Mouse (Mus musculus): Measurements from ENCODE around the gene Igbp1. TPM values are rescaled to one million over a fixed set of nuclear protein-coding genes. Genes with fewer than 3 reads are reported as not detected.

The Igbp1 gene
- 40.4 and 40.9 TPM in 2 replicates for polyA plus RNA-seq (2016; fragmentation: Nextera tagmentation; extraction: Ambion mirVana)

GRCm38 (mm10) chrX:100494068-100494978 is at the start of gene Igbp1:
Igbp1 (plus strand) TSS chrX:100494291.
- DNase-seq (ENCODE audit: low spot score): peak; percentile 81
- Histone ChIP-seq H3K36me3 (peaks cover 20% of the 10 kb centered on the region; the same call in 1 of the 2 replicates), H3K27me3 (ENCODE audit: low read depth, poor library complexity, severe bottlenecking) (peaks cover 88% of the 10 kb centered on the region), H3K4me1 (peaks cover 11% of the 10 kb centered on the region; the same call in 1 of the 2 replicates), H3K9me3 (replicated peaks) (no peaks in the 10 kb centered on the region), H3K27ac (replicated peaks) (peak within 1 kb of the TSS; percentile 80), H3K4me3 (peak within 1 kb of the TSS; percentile 65)
- WGBS: 22% methylated on average over 32 of the region's 32 CpGs

- no peaks in the 10 kb centered on the region for H3K4me1 ChIP-seq
- no peak overlapping the region for H3K4me3 ChIP-seq
- no peaks in the 10 kb centered on the region for H3K36me3 ChIP-seq
- H3K27me3 ChIP-seq (ENCODE audit: low read depth, poor library complexity, severe bottlenecking): peaks cover 99% of the 10 kb centered on the region
- no peak overlapping the region for H3K27ac ChIP-seq (replicated peaks)
- no peak for DNase-seq (ENCODE audit: low spot score)
- WGBS: 78% methylated on average over 4 of the region's 4 CpGs
- H3K9me3 ChIP-seq (replicated peaks): no peaks in the 10 kb centered on the region
Measured at GRCm38 (mm10) chrX:100468047-100468446, 26.0 kb upstream of the Igbp1 start.

DNA sequence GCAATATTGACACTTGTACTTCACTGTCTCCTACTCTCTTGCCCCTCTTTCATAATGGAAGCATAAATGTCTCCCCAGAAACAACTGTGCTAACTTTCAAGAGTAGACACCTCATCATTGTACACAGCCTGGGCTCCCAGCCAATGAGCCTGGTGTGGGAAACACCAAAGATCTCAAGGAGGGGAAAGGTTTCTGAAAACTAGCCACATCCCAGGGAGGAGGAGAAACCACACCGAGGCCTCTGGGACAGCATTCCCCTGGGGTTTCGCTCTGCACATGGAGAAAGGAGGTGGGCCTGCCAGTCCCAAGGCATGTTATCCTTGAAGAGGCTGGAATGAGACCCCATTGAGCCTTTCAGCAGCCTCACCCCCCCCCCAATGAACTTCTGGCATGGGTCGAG is 24.0 kb upstream of the Igbp1 start:
- WGBS: 87% methylated on average over 3 of the region's 3 CpGs
- peaks cover 99% of the 10 kb centered on the region for H3K27me3 ChIP-seq (ENCODE audit: low read depth, poor library complexity, severe bottlenecking)

GRCm38 (mm10) chrX:100471491-100471890 is 22.6 kb upstream of the Igbp1 start:
- Histone ChIP-seq H3K4me3 (no peak overlapping the region), H3K27ac (replicated peaks) (no peak overlapping the region), H3K27me3 (ENCODE audit: low read depth, poor library complexity, severe bottlenecking) (peaks cover 99% of the 10 kb centered on the region), H3K9me3 (replicated peaks) (no peaks in the 10 kb centered on the region), H3K36me3 (no peaks in the 10 kb centered on the region), H3K4me1 (no peaks in the 10 kb centered on the region)
- no peak for DNase-seq (ENCODE audit: low spot score)
- 86% methylated on average over 3 of the region's 3 CpGs for WGBS

More for the DNA sequence above, 24.0 kb upstream of the Igbp1 start:
- Histone ChIP-seq H3K36me3 (no peaks in the 10 kb centered on the region), H3K4me3 (no peak overlapping the region), H3K4me1 (no peaks in the 10 kb centered on the region), H3K27ac (replicated peaks) (no peak overlapping the region), H3K9me3 (replicated peaks) (no peaks in the 10 kb centered on the region)
- no peak for DNase-seq (ENCODE audit: low spot score)

DNA sequence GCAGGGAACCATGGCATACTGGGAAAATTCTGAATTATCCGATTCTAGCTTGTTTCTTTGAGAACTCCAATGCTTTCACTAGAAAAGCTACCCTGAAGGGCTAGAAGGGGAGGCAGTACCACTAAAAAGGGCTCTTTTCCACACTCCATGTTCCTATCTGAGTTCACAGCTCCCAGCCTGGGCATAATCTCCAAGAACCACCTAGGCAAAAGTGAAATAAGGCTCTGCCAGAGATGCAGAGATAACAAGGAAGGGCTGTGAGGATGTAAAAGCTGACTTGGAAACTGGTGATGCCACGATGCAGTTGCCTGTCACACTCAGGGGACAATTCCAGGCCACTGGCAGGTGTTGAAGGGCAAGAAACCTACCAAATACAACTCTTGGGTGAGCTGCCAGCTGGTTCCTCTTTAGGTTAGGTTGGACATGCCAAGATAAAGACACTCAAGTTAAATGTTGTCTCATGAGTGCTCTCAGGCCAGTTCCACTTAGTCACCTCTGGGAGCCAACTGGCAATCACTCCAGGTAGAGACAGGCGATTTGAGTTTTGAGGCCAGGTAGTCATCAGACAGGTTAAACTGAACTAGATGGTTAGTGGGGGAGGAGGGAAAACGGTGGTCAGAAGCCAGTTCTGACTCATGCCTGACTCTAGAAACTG is 18.4 kb upstream of the Igbp1 start:
- WGBS: 84% methylated on average over 4 of the region's 4 CpGs
- no peaks in the 10 kb centered on the region for H3K9me3 ChIP-seq (replicated peaks)
- no peak overlapping the region for H3K27ac ChIP-seq (replicated peaks)
- no peaks in the 10 kb centered on the region for H3K4me1 ChIP-seq
- DNase-seq (ENCODE audit: low spot score): no peak
- H3K4me3 ChIP-seq: no peak overlapping the region
- H3K36me3 ChIP-seq: no peaks in the 10 kb centered on the region
- peaks cover 87% of the 10 kb centered on the region for H3K27me3 ChIP-seq (ENCODE audit: low read depth, poor library complexity, severe bottlenecking)

GRCm38 (mm10) chrX:100480317-100480716 is 13.8 kb upstream of the Igbp1 start:
- Histone ChIP-seq H3K27me3 (ENCODE audit: low read depth, poor library complexity, severe bottlenecking) (peaks cover 76% of the 10 kb centered on the region), H3K9me3 (replicated peaks) (no peaks in the 10 kb centered on the region), H3K4me1 (no peaks in the 10 kb centered on the region), H3K27ac (replicated peaks) (no peak overlapping the region), H3K36me3 (no peaks in the 10 kb centered on the region), H3K4me3 (no peak overlapping the region)
- peak; percentile 49 for DNase-seq (ENCODE audit: low spot score)
- 39% methylated on average over 3 of the region's 3 CpGs for WGBS

- Histone ChIP-seq H3K4me1 (peaks cover 11% of the 10 kb centered on the region; the same call in 1 of the 2 replicates), H3K4me3 (peak overlapping the region; percentile 65), H3K9me3 (replicated peaks) (no peaks in the 10 kb centered on the region), H3K27ac (replicated peaks) (no peak overlapping the region), H3K36me3 (peaks cover 12% of the 10 kb centered on the region; the same call in 1 of the 2 replicates), H3K27me3 (ENCODE audit: low read depth, poor library complexity, severe bottlenecking) (peaks cover 87% of the 10 kb centered on the region)
- WGBS: 24% methylated on average over 22 of the region's 22 CpGs
- no peak for DNase-seq (ENCODE audit: low spot score)
Measured at GRCm38 (mm10) chrX:100493500-100494067, 507 bp upstream of the Igbp1 start.

DNA sequence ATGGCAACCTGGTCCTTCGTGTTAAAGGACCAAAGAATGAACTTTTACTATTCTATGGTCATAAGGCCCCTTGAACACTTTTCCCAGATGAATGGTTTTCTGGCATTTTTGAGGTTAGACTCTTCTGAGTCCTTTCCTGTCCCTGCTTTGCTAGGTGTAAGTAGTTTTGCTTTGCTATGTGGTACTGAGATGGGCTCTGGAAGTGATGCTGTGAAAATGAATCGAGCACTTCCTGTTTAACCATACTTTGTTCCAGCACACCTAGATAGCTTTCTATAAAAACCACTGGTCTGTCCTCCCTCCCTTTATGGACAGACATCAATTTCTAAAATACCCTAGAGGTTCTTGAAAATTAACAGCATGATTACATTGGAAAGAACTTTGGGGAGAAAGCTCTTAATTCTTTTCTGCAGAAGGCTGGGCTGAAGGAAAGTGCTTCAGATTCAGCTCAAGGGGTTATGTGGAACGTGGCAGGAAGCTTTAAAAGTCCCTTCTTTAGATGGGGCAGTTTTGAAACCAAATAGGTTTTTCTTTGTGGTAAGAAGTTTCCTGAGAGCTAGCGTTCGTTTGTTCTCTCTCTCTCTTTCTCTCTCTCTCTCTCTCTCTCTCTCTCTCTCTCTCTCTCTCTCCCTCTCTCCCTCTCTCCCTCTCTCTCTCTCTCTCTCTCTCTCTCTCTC is 10.2 kb downstream of the Igbp1 start:
- H3K27ac ChIP-seq (replicated peaks): no peak overlapping the region
- no peak for DNase-seq (ENCODE audit: low spot score)
- peaks cover 47% of the 10 kb centered on the region for H3K36me3 ChIP-seq
- 89% methylated on average over 5 of the region's 5 CpGs for WGBS
- H3K4me1 ChIP-seq: no peaks in the 10 kb centered on the region
- peaks cover 85% of the 10 kb centered on the region for H3K27me3 ChIP-seq (ENCODE audit: low read depth, poor library complexity, severe bottlenecking)
- H3K4me3 ChIP-seq: no peak overlapping the region
- H3K9me3 ChIP-seq (replicated peaks): no peaks in the 10 kb centered on the region

GRCm38 (mm10) chrX:100508164-100508563 is 14.1 kb downstream of the Igbp1 start:
- Histone ChIP-seq H3K4me3 (no peak overlapping the region), H3K9me3 (replicated peaks) (no peaks in the 10 kb centered on the region), H3K4me1 (no peaks in the 10 kb centered on the region), H3K27me3 (ENCODE audit: low read depth, poor library complexity, severe bottlenecking) (peaks cover 75% of the 10 kb centered on the region), H3K27ac (replicated peaks) (no peak overlapping the region), H3K36me3 (peaks cover 47% of the 10 kb centered on the region)
- no peak for DNase-seq (ENCODE audit: low spot score)
- WGBS: 87% methylated on average over 4 of the region's 4 CpGs

GRCm38 (mm10) chrX:100509921-100510320 is 15.8 kb downstream of the Igbp1 start:
- Histone ChIP-seq H3K4me3 (no peak overlapping the region), H3K9me3 (replicated peaks) (no peaks in the 10 kb centered on the region), H3K27ac (replicated peaks) (no peak overlapping the region), H3K36me3 (peaks cover 41% of the 10 kb centered on the region), H3K4me1 (no peaks in the 10 kb centered on the region), H3K27me3 (ENCODE audit: low read depth, poor library complexity, severe bottlenecking) (peaks cover 69% of the 10 kb centered on the region)
- no peak for DNase-seq (ENCODE audit: low spot score)
- WGBS: 76% methylated on average over 3 of the region's 3 CpGs

GRCm38 (mm10) chrX:100516683-100517082 is 22.6 kb downstream of the Igbp1 start:
- Histone ChIP-seq H3K27ac (replicated peaks) (no peak overlapping the region), H3K36me3 (peaks cover 23% of the 10 kb centered on the region), H3K4me1 (no peaks in the 10 kb centered on the region), H3K4me3 (no peak overlapping the region), H3K27me3 (ENCODE audit: low read depth, poor library complexity, severe bottlenecking) (peaks cover 82% of the 10 kb centered on the region), H3K9me3 (replicated peaks) (no peaks in the 10 kb centered on the region)
- DNase-seq (ENCODE audit: low spot score): no peak
- 93% methylated on average over 3 of the region's 3 CpGs for WGBS

GRCm38 (mm10) chrX:100517626-100518025 is 23.5 kb downstream of the Igbp1 start:
- Histone ChIP-seq H3K27me3 (ENCODE audit: low read depth, poor library complexity, severe bottlenecking) (peaks cover 88% of the 10 kb centered on the region), H3K36me3 (peaks cover 23% of the 10 kb centered on the region), H3K4me3 (no peak overlapping the region), H3K9me3 (replicated peaks) (no peaks in the 10 kb centered on the region), H3K27ac (replicated peaks) (no peak overlapping the region), H3K4me1 (no peaks in the 10 kb centered on the region)
- DNase-seq (ENCODE audit: low spot score): no peak
- WGBS: 83% methylated on average over 6 of the region's 6 CpGs
